Mouse (Mus musculus) hindbrain, embryonic 16.5 days (tissue): Measurements from ENCODE around the gene Ripk1. TPM values are rescaled to one million over a fixed set of nuclear protein-coding genes. Genes with fewer than 3 reads are reported as not detected.

Experiments
- ATAC-seq: fragments of 200-750 bp; cut with Nextera tagmentation; 2 replicates; pipeline ENCODE4 v1.8.0; 2017; ENCODE audit warnings: moderate TSS enrichment, moderate library complexity
- H3K27ac ChIP-seq: fragments of 300-500 bp; sonication (generic); 2 replicates; pipeline ENCODE4 v1.5.1; 2014; ENCODE audit warnings: low read depth, mild to moderate bottlenecking, control low read depth, low read length, moderate library complexity
- H3K27me3 ChIP-seq: fragments of 300-500 bp; sonication (generic); replicated peaks from 2 replicates; pipeline ENCODE4 v1.6.1; 2014; ENCODE audit warnings: low read length; ENCODE audit not compliant: control insufficient read depth, insufficient read depth
- H3K36me3 ChIP-seq: fragments of 300-500 bp; sonication (generic); 2 replicates; pipeline ENCODE4 v1.6.1; 2014; ENCODE audit warnings: mild to moderate bottlenecking, low read length, moderate library complexity, mixed read lengths; ENCODE audit not compliant: control insufficient read depth, insufficient read depth
- H3K4me1 ChIP-seq: fragments of 300-500 bp; sonication (generic); 2 replicates; pipeline ENCODE4 v1.6.1; 2014; ENCODE audit warnings: low read depth, low read length; ENCODE audit not compliant: control insufficient read depth, insufficient read depth
- H3K4me2 ChIP-seq: fragments of 300-500 bp; sonication (generic); 2 replicates; pipeline ENCODE4 v1.6.1; 2014; ENCODE audit warnings: mild to moderate bottlenecking, low read length, control low read depth, moderate library complexity
- H3K4me3 ChIP-seq: fragments of 300-500 bp; sonication (generic); 2 replicates; pipeline ENCODE4 v1.5.1; 2014; ENCODE audit warnings: mild to moderate bottlenecking, low read length, control low read depth, moderate library complexity
- H3K9ac ChIP-seq: fragments of 300-500 bp; sonication (generic); 2 replicates; pipeline ENCODE4 v1.6.1; 2014; ENCODE audit warnings: low read depth, mild to moderate bottlenecking, control low read depth, low read length, moderate library complexity
- H3K9me3 ChIP-seq: fragments of 300-500 bp; sonication (generic); 2 replicates; pipeline ENCODE4 v1.6.1; 2014; ENCODE audit warnings: mild to moderate bottlenecking, low read length, moderate library complexity; ENCODE audit not compliant: control insufficient read depth
- WGBS: fragments of 180-500 bp; shearing (Covaris S2); extraction: QIAGEN DNeasy Blood & Tissue Kit; methylation state at CpG from one replicate; pipeline ENCODE4 v1.1.7; 2014; 5-methylcytosine and 5-hydroxymethylcytosine counted together
- polyA plus RNA-seq: library from polyadenylated mRNA; unstranded; fragments of >200 nt; fragmentation: Nextera tagmentation; extraction: Ambion mirVana; gene quantifications from 2 replicates; pipeline ENCODE4 v1.2.1, GENCODE M21; 2015

Ripk1 gene
- polyA plus RNA-seq, 1 experiment from 2014 or later = 7.0 TPM

- Histone ChIP-seq H3K27me3 (no peaks in the 10 kb centered on the region), H3K9ac (peak overlapping the region; percentile 39; the same call in 1 of the 2 replicates), H3K4me1 (peaks cover 2% of the 10 kb centered on the region; the same call in 1 of the 2 replicates), H3K4me2 (no peak overlapping the region), H3K9me3 (no peaks in the 10 kb centered on the region), H3K27ac (no peak overlapping the region), H3K4me3 (no peak overlapping the region), H3K36me3 (peaks cover 9% of the 10 kb centered on the region)
- ATAC-seq = peak; percentile 95
- 37% methylated on average over 11 of the region's 11 CpGs for WGBS
Observed at GRCm38 (mm10) chr13:34046421-34047012, 44.4 kb downstream of the Ripk1 start.

- H3K4me2 ChIP-seq = no peak overlapping the region
- H3K36me3 ChIP-seq = peaks cover 12% of the 10 kb centered on the region
- H3K9ac ChIP-seq = no peak overlapping the region
- no peak overlapping the region for H3K4me3 ChIP-seq
- no peaks in the 10 kb centered on the region for H3K27me3 ChIP-seq
- ATAC-seq = no peak
- H3K27ac ChIP-seq = no peak overlapping the region
- H3K9me3 ChIP-seq = no peaks in the 10 kb centered on the region
- peaks cover 2% of the 10 kb centered on the region; the same call in 1 of the 2 replicates for H3K4me1 ChIP-seq
- WGBS = 90% methylated on average over 3 of the region's 3 CpGs
Observed at GRCm38 (mm10) chr13:34047526-34047925, 45.4 kb downstream of the Ripk1 start.

- H3K4me2 ChIP-seq = no peak overlapping the region
- WGBS = 98% methylated on average over 8 of the region's 8 CpGs
- peaks cover 16% of the 10 kb centered on the region for H3K36me3 ChIP-seq
- peaks cover 2% of the 10 kb centered on the region; the same call in 1 of the 2 replicates for H3K4me1 ChIP-seq
- H3K9ac ChIP-seq = no peak overlapping the region
- no peak overlapping the region for H3K4me3 ChIP-seq
- H3K27me3 ChIP-seq = no peaks in the 10 kb centered on the region
- no peaks in the 10 kb centered on the region for H3K9me3 ChIP-seq
- ATAC-seq = no peak
- no peak overlapping the region for H3K27ac ChIP-seq
Observed at GRCm38 (mm10) chr13:34050479-34050878, 48.3 kb downstream of the Ripk1 start.

- no peak overlapping the region for H3K27ac ChIP-seq
- H3K27me3 ChIP-seq = no peaks in the 10 kb centered on the region
- ATAC-seq = no peak
- peaks cover 20% of the 10 kb centered on the region for H3K36me3 ChIP-seq
- H3K9ac ChIP-seq = no peak overlapping the region
- WGBS = 97% methylated on average over 3 of the region's 3 CpGs
- H3K4me3 ChIP-seq = no peak overlapping the region
- no peak overlapping the region for H3K4me2 ChIP-seq
- H3K9me3 ChIP-seq = no peaks in the 10 kb centered on the region
- H3K4me1 ChIP-seq = peaks cover under 1% of the 10 kb centered on the region; the same call in 1 of the 2 replicates
Observed at GRCm38 (mm10) chr13:34051692-34052091, 49.5 kb downstream of the Ripk1 start.

DNA sequence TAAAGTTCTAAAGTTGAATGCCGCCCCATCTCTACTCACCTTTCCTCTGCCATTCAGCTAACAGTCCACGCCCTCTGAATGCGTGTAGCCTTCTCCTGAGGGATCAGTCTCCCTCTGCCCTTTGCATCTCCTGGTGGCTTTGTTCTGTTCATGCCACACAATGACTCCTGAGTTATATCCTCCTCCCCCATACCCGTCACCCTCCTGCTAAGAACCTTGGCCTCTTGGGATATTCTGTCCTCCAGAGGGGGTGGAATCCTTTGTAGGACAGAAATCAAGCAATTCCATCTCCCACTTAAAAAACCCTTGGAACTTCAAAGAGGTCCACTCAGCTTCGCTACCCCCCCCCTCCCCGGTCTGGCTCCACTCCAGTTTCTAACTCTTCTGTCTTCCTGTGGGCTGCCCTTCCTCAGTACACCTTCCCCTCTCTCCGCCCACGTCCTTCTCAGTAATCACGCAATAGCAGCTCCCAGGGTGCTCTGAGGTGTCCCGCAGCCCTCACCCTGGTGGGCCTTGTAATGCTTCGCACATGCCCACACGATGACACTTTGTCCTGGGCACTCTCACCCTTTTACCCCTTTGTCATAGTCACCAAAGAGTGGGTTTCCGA, 51.6 kb downstream of the Ripk1 start:
- ATAC-seq = no peak
- H3K4me2 ChIP-seq = no peak overlapping the region
- no peak overlapping the region for H3K4me3 ChIP-seq
- H3K9ac ChIP-seq = no peak overlapping the region
- H3K4me1 ChIP-seq = no peaks in the 10 kb centered on the region
- 80% methylated on average over 13 of the region's 13 CpGs for WGBS
- H3K27ac ChIP-seq = no peak overlapping the region
- H3K27me3 ChIP-seq = no peaks in the 10 kb centered on the region
- H3K9me3 ChIP-seq = no peaks in the 10 kb centered on the region
- H3K36me3 ChIP-seq = peaks cover 15% of the 10 kb centered on the region

DNA sequence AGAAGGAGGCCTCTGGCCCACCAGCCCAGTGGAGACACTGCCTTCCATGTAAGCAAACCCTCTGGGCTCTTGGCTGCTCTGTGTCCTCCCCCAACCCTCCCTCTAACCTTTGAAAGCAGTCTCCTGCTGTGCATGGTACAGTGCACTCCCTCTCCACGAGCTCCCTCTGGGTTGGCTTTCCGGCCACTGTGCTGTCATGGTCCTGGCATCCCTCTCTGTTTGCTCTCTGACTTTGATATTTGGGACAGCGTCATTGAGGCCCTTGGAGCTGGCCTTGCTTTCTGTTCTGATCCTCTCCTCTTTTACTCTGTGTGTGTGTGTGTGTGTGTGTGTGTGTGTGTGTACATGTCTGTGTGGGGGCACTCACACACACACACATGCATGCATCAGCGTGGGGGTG, 52.2 kb downstream of the Ripk1 start:
- Histone ChIP-seq H3K27me3 (no peaks in the 10 kb centered on the region), H3K9ac (no peak overlapping the region), H3K4me1 (no peaks in the 10 kb centered on the region), H3K4me3 (no peak overlapping the region), H3K36me3 (peaks cover 15% of the 10 kb centered on the region), H3K9me3 (no peaks in the 10 kb centered on the region), H3K4me2 (no peak overlapping the region), H3K27ac (no peak overlapping the region)
- 62% methylated on average over 4 of the region's 4 CpGs for WGBS
- ATAC-seq = no peak

GRCm38 (mm10) chr13:34054983-34055382, 52.8 kb downstream of the Ripk1 start:
- 95% methylated on average over 3 of the region's 3 CpGs for WGBS
- Histone ChIP-seq H3K36me3 (peaks cover 15% of the 10 kb centered on the region), H3K9ac (no peak overlapping the region), H3K27ac (no peak overlapping the region), H3K27me3 (no peaks in the 10 kb centered on the region), H3K4me3 (no peak overlapping the region), H3K4me2 (no peak overlapping the region), H3K9me3 (no peaks in the 10 kb centered on the region), H3K4me1 (no peaks in the 10 kb centered on the region)
- no peak for ATAC-seq

DNA sequence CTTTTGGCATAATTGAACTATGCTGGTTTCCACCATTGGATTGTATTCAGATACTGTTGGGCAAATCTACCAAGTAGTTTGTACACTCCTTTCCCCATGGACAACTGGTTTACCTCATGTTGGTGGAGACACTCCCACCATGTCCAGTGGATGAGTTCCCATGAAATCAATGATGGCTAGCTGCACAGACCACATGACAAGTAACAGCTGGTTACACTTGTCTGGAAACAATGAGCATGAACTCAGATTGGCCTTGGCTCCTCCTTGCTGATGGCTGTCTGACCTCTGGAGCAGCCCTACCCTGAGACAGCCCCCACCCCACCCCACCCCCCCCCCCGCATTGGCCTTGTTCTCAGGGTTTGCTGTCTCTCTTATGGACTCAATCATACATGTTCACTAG, 55.1 kb downstream of the Ripk1 start:
- Histone ChIP-seq H3K36me3 (peaks cover 11% of the 10 kb centered on the region; the same call in 1 of the 2 replicates), H3K27me3 (no peaks in the 10 kb centered on the region), H3K4me2 (no peak overlapping the region), H3K27ac (no peak overlapping the region), H3K9me3 (no peaks in the 10 kb centered on the region), H3K4me3 (no peak overlapping the region), H3K4me1 (no peaks in the 10 kb centered on the region), H3K9ac (no peak overlapping the region)
- WGBS = 85% methylated on average over 1 of the region's 1 CpGs
- ATAC-seq = no peak

- peaks cover 11% of the 10 kb centered on the region; the same call in 1 of the 2 replicates for H3K36me3 ChIP-seq
- no peaks in the 10 kb centered on the region for H3K9me3 ChIP-seq
- H3K4me3 ChIP-seq = no peak overlapping the region
- no peak overlapping the region for H3K4me2 ChIP-seq
- 87% methylated on average over 9 of the region's 9 CpGs for WGBS
- 0 out of 2 replicates have a peak, but pooled peaks have one; percentile 40 for ATAC-seq
- no peak overlapping the region for H3K9ac ChIP-seq
- no peak overlapping the region for H3K27ac ChIP-seq
- H3K4me1 ChIP-seq = no peaks in the 10 kb centered on the region
- H3K27me3 ChIP-seq = no peaks in the 10 kb centered on the region
Observed at GRCm38 (mm10) chr13:34060061-34060460, 57.9 kb downstream of the Ripk1 start.
